Mouse (Mus musculus) C2C12 (cell line): ENCODE results near the gene Ints7. TPM values are rescaled to one million over a fixed set of nuclear protein-coding genes. Genes with fewer than 3 reads are reported as not detected.

Source experiments
- H3K27me3 ChIP-seq: one replicate; pipeline ENCODE4 v1.6.1; 2011; ENCODE audit not compliant: control insufficient read depth, insufficient read depth, insufficient read length
- H3K36me3 ChIP-seq: one replicate; pipeline ENCODE4 v1.6.1; 2011; ENCODE audit not compliant: control insufficient read depth, insufficient read depth
- H3K4me3 ChIP-seq: one replicate; pipeline ENCODE4 v1.5.1; 2011; ENCODE audit warnings: mild to moderate bottlenecking, control low read depth; ENCODE audit not compliant: poor library complexity, insufficient read depth, severe bottlenecking
- H3K79me2 ChIP-seq: one replicate; pipeline ENCODE4 v1.6.1; 2011; ENCODE audit not compliant: control insufficient read depth, insufficient read depth
- H3K79me3 ChIP-seq: one replicate; pipeline ENCODE4 v1.6.1; 2011; ENCODE audit warnings: low read depth, control low read depth
- H3ac ChIP-seq: one replicate; pipeline ENCODE3; 2011; ENCODE audit warnings: low read depth; ENCODE audit not compliant: control insufficient read depth, insufficient read length
- CEBPB ChIP-seq: IDR thresholded peaks from one replicate; pipeline ENCODE4 v1.6.1; 2011; ENCODE audit warnings: low read depth, mild to moderate bottlenecking, control low read depth, moderate library complexity
- CTCF ChIP-seq: IDR thresholded peaks from one replicate; pipeline ENCODE4 v1.5.1; 2011; ENCODE audit not compliant: control insufficient read depth, insufficient read depth, insufficient read length
- FOSL1 ChIP-seq: IDR thresholded peaks from one replicate; pipeline ENCODE4 v1.8.0; 2011; ENCODE audit warnings: mild to moderate bottlenecking, low read length; ENCODE audit not compliant: poor library complexity, insufficient read depth, severe bottlenecking
- MAX ChIP-seq: IDR thresholded peaks from one replicate; pipeline ENCODE4 v1.6.1; 2011; ENCODE audit warnings: mild to moderate bottlenecking, control low read depth
- MYOD1 ChIP-seq: IDR thresholded peaks from one replicate; pipeline ENCODE4 v1.6.1; 2011; ENCODE audit warnings: low read depth; ENCODE audit not compliant: control insufficient read depth, insufficient read length
- MYOG ChIP-seq: IDR thresholded peaks from one replicate; pipeline ENCODE4 v1.6.1; 2011; ENCODE audit not compliant: control insufficient read depth, insufficient read length; ENCODE audit errors: extremely low read depth
- USF1 ChIP-seq: IDR thresholded peaks from one replicate; pipeline ENCODE4 v1.6.1; 2011; ENCODE audit warnings: low read depth, mild to moderate bottlenecking, control low read depth, moderate library complexity
- polyA plus RNA-seq: library from polyadenylated mRNA; unstranded; fragments of >200 nt; fragmentation: generic; extraction: Trizol; gene quantifications from one replicate; pipeline ENCODE4 v1.2.1, GENCODE M21; 2012; ENCODE audit warnings: missing spikeins

Ints7 gene
- polyA plus RNA-seq, 1 experiment, result 24.1 TPM

- Histone ChIP-seq H3ac (no peak overlapping the region), H3K4me3 (no peak overlapping the region), H3K79me3 (no peaks in the 10 kb centered on the region), H3K27me3 (no peaks in the 10 kb centered on the region), H3K36me3 (peaks cover 75% of the 10 kb centered on the region), H3K79me2 (no peaks in the 10 kb centered on the region)
- no peak for TF ChIP-seq FOSL1
- TF ChIP-seq MAX, result no peak
- no peak for TF ChIP-seq CEBPB
- no peak for TF ChIP-seq MYOG
Measured at GRCm38 (mm10) chr1:191616245-191616644, 40.8 kb downstream of the Ints7 start.

GRCm38 (mm10) chr1:191617589-191617988, 42.2 kb downstream of the Ints7 start:
- H3K4me3 ChIP-seq, result no peak overlapping the region
- H3ac ChIP-seq, result no peak overlapping the region
- no peaks in the 10 kb centered on the region for H3K79me3 ChIP-seq
- TF ChIP-seq MYOG (no peak), MYOD1 (no peak), CEBPB (no peak), USF1 (no peak), MAX (no peak), FOSL1 (no peak), CTCF (no peak)
- no peaks in the 10 kb centered on the region for H3K79me2 ChIP-seq
- peaks cover 85% of the 10 kb centered on the region for H3K36me3 ChIP-seq
- H3K27me3 ChIP-seq, result no peaks in the 10 kb centered on the region

- TF ChIP-seq MYOD1 (no peak), MYOG (no peak), MAX (no peak), CEBPB (no peak)
- Histone ChIP-seq H3K27me3 (no peaks in the 10 kb centered on the region), H3K79me3 (no peaks in the 10 kb centered on the region), H3K79me2 (no peaks in the 10 kb centered on the region), H3K4me3 (no peak overlapping the region), H3ac (no peak overlapping the region), H3K36me3 (peaks cover 79% of the 10 kb centered on the region)
Measured at GRCm38 (mm10) chr1:191618067-191618766, 42.8 kb downstream of the Ints7 start.

GRCm38 (mm10) chr1:191621096-191621495, 45.7 kb downstream of the Ints7 start:
- Histone ChIP-seq H3K36me3 (peaks cover 52% of the 10 kb centered on the region), H3ac (no peak overlapping the region), H3K79me3 (no peaks in the 10 kb centered on the region), H3K79me2 (no peaks in the 10 kb centered on the region), H3K27me3 (no peaks in the 10 kb centered on the region), H3K4me3 (no peak overlapping the region)
- TF ChIP-seq CTCF, result no peak
- TF ChIP-seq MAX, result no peak
- no peak for TF ChIP-seq CEBPB
- no peak for TF ChIP-seq MYOG
- no peak for TF ChIP-seq FOSL1
- TF ChIP-seq MYOD1, result no peak
- no peak for TF ChIP-seq USF1

DNA sequence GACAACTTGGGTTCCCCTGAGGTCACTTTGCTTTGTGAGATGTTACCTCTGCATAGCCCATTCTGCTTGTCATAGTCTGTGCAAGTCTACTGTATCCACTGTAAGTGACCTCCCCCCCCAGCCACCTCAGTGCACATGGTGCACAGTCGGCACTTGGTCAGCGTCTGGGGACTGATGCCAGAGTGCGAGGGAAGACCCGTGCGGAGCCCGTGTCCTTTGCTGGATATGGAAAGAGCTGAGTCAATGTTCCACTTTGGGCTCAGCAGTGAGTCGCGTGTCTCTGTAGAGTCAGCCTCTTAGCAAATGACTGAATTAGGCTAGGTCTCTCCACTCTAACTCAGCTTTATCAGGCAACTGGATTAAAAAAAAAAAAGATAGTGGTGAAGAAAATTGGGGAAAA, 47.4 kb downstream of the Ints7 start:
- H3ac ChIP-seq, result no peak overlapping the region
- no peaks in the 10 kb centered on the region for H3K27me3 ChIP-seq
- TF ChIP-seq CEBPB (no peak), MYOD1 (no peak), USF1 (no peak), FOSL1 (no peak), MAX (no peak), MYOG (no peak), CTCF (no peak)
- H3K79me2 ChIP-seq, result no peaks in the 10 kb centered on the region
- H3K4me3 ChIP-seq, result no peak overlapping the region
- H3K36me3 ChIP-seq, result peaks cover 40% of the 10 kb centered on the region
- H3K79me3 ChIP-seq, result no peaks in the 10 kb centered on the region

- TF ChIP-seq MYOG, result no peak
- TF ChIP-seq USF1, result no peak
- TF ChIP-seq CTCF, result no peak
- no peak for TF ChIP-seq MYOD1
- no peak for TF ChIP-seq FOSL1
- TF ChIP-seq MAX, result no peak
- no peak for TF ChIP-seq CEBPB
- no peaks in the 10 kb centered on the region for H3K79me2 ChIP-seq
Measured at GRCm38 (mm10) chr1:191624492-191624891, 49.1 kb downstream of the Ints7 start.

More at GRCm38 (mm10) chr1:191624492-191624891, 49.1 kb downstream of the Ints7 start:
- H3K27me3 ChIP-seq, result no peaks in the 10 kb centered on the region
- H3ac ChIP-seq, result no peak overlapping the region
- H3K79me3 ChIP-seq, result no peaks in the 10 kb centered on the region
- no peak overlapping the region for H3K4me3 ChIP-seq
- H3K36me3 ChIP-seq, result peaks cover 28% of the 10 kb centered on the region
